Comparison of ENCODE assay signal across 27 mouse cellular contexts in genomic region chr13:58317768-58318167, GRCm38 (mm10). TPM values are rescaled to one million over a fixed set of nuclear protein-coding genes. Genes with fewer than 3 reads are reported as not detected.
DNase-seq lines count a peak whose midpoint lies in the region; ATAC-seq and TF ChIP-seq lines count a peak whose summit lies in the region.
"Had no signal": no experiment of that assay in that cellular context is flagged by ENCODE, and none has a peak within 500 bp of the region (broad histone marks: within the 10 kb centered on the region; RNA-seq: fewer than 3 reads in every experiment).

No protein-coding gene starts in this region.

- TF ChIP-seq CTCF in midbrain, postnatal 0 days (IDR thresholded peaks at IDR 0.05): no peak

- no peak overlapping the region for H3K9ac ChIP-seq in forebrain, embryonic 14.5 days (ENCODE audit: low read length)
- H3K9ac ChIP-seq in forebrain, embryonic 16.5 days (replicated peaks; ENCODE audit: low read depth, low read length): no peak overlapping the region
- no peak overlapping the region for H3K9ac ChIP-seq in midbrain, embryonic 14.5 days (replicated peaks; ENCODE audit: low read length)
- no peak overlapping the region for H3K9ac ChIP-seq in midbrain, postnatal 0 days (replicated peaks; ENCODE audit: low read length, poor library complexity, severe bottlenecking)
- H3K9ac ChIP-seq: embryonic facial prominence, embryonic 12.5 days; embryonic facial prominence, embryonic 15.5 days; forebrain, embryonic 15.5 days; hindbrain, embryonic 13.5 days had no signal

- no peak overlapping the region for H3K27ac ChIP-seq in forebrain, embryonic 14.5 days (ENCODE audit: low read depth, low read length)
- no peak overlapping the region for H3K27ac ChIP-seq in forebrain, embryonic 16.5 days (ENCODE audit: low read length)
- H3K27ac ChIP-seq in midbrain, embryonic 14.5 days (replicated peaks; ENCODE audit: low read depth, low read length): peak overlapping the region; percentile 21; the same call in 1 of the 2 replicates
- H3K27ac ChIP-seq in midbrain, embryonic 10.5 days (replicated peaks): no peak overlapping the region
- H3K27ac ChIP-seq in midbrain, postnatal 0 days (ENCODE audit: low read depth, low read length): peak overlapping the region; percentile 34
- H3K27ac ChIP-seq: embryonic facial prominence, embryonic 12.5 days; embryonic facial prominence, embryonic 15.5 days; forebrain, embryonic 15.5 days; heart, adult 2 months; hindbrain, embryonic 13.5 days had no signal

- no peaks in the 10 kb centered on the region for H3K9me3 ChIP-seq in forebrain, embryonic 14.5 days (replicated peaks; ENCODE audit: control insufficient read depth, low read length)
- no peaks in the 10 kb centered on the region for H3K9me3 ChIP-seq in forebrain, embryonic 16.5 days (ENCODE audit: control insufficient read depth, low read length)
- H3K9me3 ChIP-seq in midbrain, embryonic 14.5 days (ENCODE audit: control insufficient read depth, low read length): no peaks in the 10 kb centered on the region
- no peaks in the 10 kb centered on the region for H3K9me3 ChIP-seq in midbrain, embryonic 10.5 days (replicated peaks)
- no peaks in the 10 kb centered on the region for H3K9me3 ChIP-seq in midbrain, postnatal 0 days (ENCODE audit: low read length)
- H3K9me3 ChIP-seq: embryonic facial prominence, embryonic 12.5 days; embryonic facial prominence, embryonic 15.5 days; forebrain, embryonic 15.5 days; hindbrain, embryonic 13.5 days had no signal

- H3K4me1 ChIP-seq in forebrain, embryonic 14.5 days (ENCODE audit: control insufficient read depth, insufficient read depth, low read length): no peaks in the 10 kb centered on the region
- H3K4me1 ChIP-seq in forebrain, embryonic 16.5 days (replicated peaks; ENCODE audit: control insufficient read depth, insufficient read depth, low read length): no peaks in the 10 kb centered on the region
- no peaks in the 10 kb centered on the region for H3K4me1 ChIP-seq in midbrain, embryonic 14.5 days (ENCODE audit: control insufficient read depth, insufficient read depth, low read length)
- no peaks in the 10 kb centered on the region for H3K4me1 ChIP-seq in midbrain, embryonic 10.5 days
- H3K4me1 ChIP-seq in midbrain, postnatal 0 days (ENCODE audit: insufficient read depth, low read length): no peaks in the 10 kb centered on the region
- H3K4me1 ChIP-seq: embryonic facial prominence, embryonic 12.5 days; embryonic facial prominence, embryonic 15.5 days; forebrain, embryonic 15.5 days; hindbrain, embryonic 13.5 days had no signal

- no peak overlapping the region for H3K4me3 ChIP-seq in forebrain, embryonic 14.5 days (ENCODE audit: low read depth, low read length)
- no peak overlapping the region for H3K4me3 ChIP-seq in forebrain, embryonic 16.5 days (replicated peaks; ENCODE audit: low read length)
- no peak overlapping the region for H3K4me3 ChIP-seq in midbrain, embryonic 14.5 days (replicated peaks; ENCODE audit: low read depth, low read length)
- no peak overlapping the region for H3K4me3 ChIP-seq in midbrain, embryonic 10.5 days
- no peak overlapping the region for H3K4me3 ChIP-seq in midbrain, postnatal 0 days (ENCODE audit: low read depth, low read length)
- H3K4me3 ChIP-seq: embryonic facial prominence, embryonic 12.5 days; embryonic facial prominence, embryonic 15.5 days; forebrain, embryonic 15.5 days; heart, adult 2 months; hindbrain, embryonic 13.5 days had no signal

- peak; percentile 36 for DNase-seq in forebrain, embryonic 14.5 days (ENCODE audit: low spot score)
- peak; percentile 65 for DNase-seq in midbrain, embryonic 14.5 days
- DNase-seq in midbrain, embryonic 10.5 days (ENCODE audit: low spot score): no peak
- peak; percentile 36 for DNase-seq in midbrain, postnatal 0 days (ENCODE audit: low spot score)
- no peak for DNase-seq in testis, postnatal 14 days (ENCODE audit: low spot score)
- DNase-seq: adrenal gland, adult 8-10 months; adrenal gland, postnatal 25 days; cerebellum, adult 11 months; cerebellum, adult 2 months; cerebellum, adult 9-11 months; cerebellum, postnatal 25 days; gastrocnemius, postnatal 10 days; gastrocnemius, postnatal 36 days; heart, adult 2 months had no signal

- 67% methylated on average over 2 of the region's 2 CpGs for WGBS in forebrain, embryonic 14.5 days
- WGBS in forebrain, embryonic 16.5 days: 69% methylated on average over 2 of the region's 2 CpGs
- WGBS in midbrain, embryonic 14.5 days: 27% methylated on average over 2 of the region's 2 CpGs
- 75% methylated on average over 2 of the region's 2 CpGs for WGBS in midbrain, embryonic 10.5 days
- WGBS in midbrain, postnatal 0 days: 20% methylated on average over 2 of the region's 2 CpGs

- no peaks in the 10 kb centered on the region for H3K36me3 ChIP-seq in forebrain, embryonic 14.5 days (ENCODE audit: control insufficient read depth, insufficient read depth, low read length)
- H3K36me3 ChIP-seq in forebrain, embryonic 16.5 days (ENCODE audit: control insufficient read depth, insufficient read depth): no peaks in the 10 kb centered on the region
- no peaks in the 10 kb centered on the region for H3K36me3 ChIP-seq in midbrain, embryonic 14.5 days (ENCODE audit: control insufficient read depth, insufficient read depth, low read length)
- H3K36me3 ChIP-seq in midbrain, embryonic 10.5 days: no peaks in the 10 kb centered on the region
- H3K36me3 ChIP-seq in midbrain, postnatal 0 days (ENCODE audit: insufficient read depth, low read length): no peaks in the 10 kb centered on the region
- H3K36me3 ChIP-seq: embryonic facial prominence, embryonic 12.5 days; embryonic facial prominence, embryonic 15.5 days; forebrain, embryonic 15.5 days; hindbrain, embryonic 13.5 days had no signal

- H3K27me3 ChIP-seq in forebrain, embryonic 14.5 days (replicated peaks; ENCODE audit: control insufficient read depth, insufficient read depth, low read length): no peaks in the 10 kb centered on the region
- H3K27me3 ChIP-seq in forebrain, embryonic 16.5 days (replicated peaks; ENCODE audit: control insufficient read depth, insufficient read depth, low read length): no peaks in the 10 kb centered on the region
- no peaks in the 10 kb centered on the region for H3K27me3 ChIP-seq in midbrain, embryonic 14.5 days (ENCODE audit: control insufficient read depth, insufficient read depth, low read length)
- no peaks in the 10 kb centered on the region for H3K27me3 ChIP-seq in midbrain, embryonic 10.5 days (ENCODE audit: low read depth, poor library complexity, severe bottlenecking)
- H3K27me3 ChIP-seq in midbrain, postnatal 0 days (ENCODE audit: insufficient read depth, low read length): no peaks in the 10 kb centered on the region
- H3K27me3 ChIP-seq: embryonic facial prominence, embryonic 12.5 days; embryonic facial prominence, embryonic 15.5 days; forebrain, embryonic 15.5 days; hindbrain, embryonic 13.5 days had no signal

- no peak for ATAC-seq in forebrain, embryonic 14.5 days
- ATAC-seq in forebrain, embryonic 16.5 days: no peak
- ATAC-seq in midbrain, embryonic 14.5 days (ENCODE audit: low FRiP score, low TSS enrichment): no peak
- ATAC-seq in midbrain, postnatal 0 days (ENCODE audit: low FRiP score): no peak
- ATAC-seq: activated CD4-positive, CD25-positive, alpha-beta regulatory T cell, adult 4 months; forebrain, embryonic 15.5 days; hindbrain, embryonic 16.5 days; inflammation-experienced regulatory T-cells, adult 6 months had no signal

- no peak overlapping the region for H3K4me2 ChIP-seq in forebrain, embryonic 14.5 days (ENCODE audit: low read length)
- no peak overlapping the region for H3K4me2 ChIP-seq in forebrain, embryonic 16.5 days (ENCODE audit: low read length)
- no peak overlapping the region for H3K4me2 ChIP-seq in midbrain, embryonic 14.5 days (ENCODE audit: low read length)
- no peak overlapping the region for H3K4me2 ChIP-seq in midbrain, postnatal 0 days (ENCODE audit: low read depth, low read length, poor library complexity, severe bottlenecking)
- H3K4me2 ChIP-seq: embryonic facial prominence, embryonic 12.5 days; embryonic facial prominence, embryonic 15.5 days; forebrain, embryonic 15.5 days; heart, embryonic 11.5 days; hindbrain, embryonic 13.5 days had no signal

RNA-seq across cellular contexts. Expression of gene Kif27, which starts 41.2 kb away (rescaled TPM):
- polyA plus RNA-seq in forebrain, embryonic 14.5 days (2014; fragmentation: Nextera tagmentation; extraction: Ambion mirVana): 1.2 and 1.3 TPM in 2 replicates
- 0.93 and 1.4 TPM in 2 replicates for polyA plus RNA-seq in forebrain, embryonic 16.5 days (2015; fragmentation: Nextera tagmentation; extraction: Ambion mirVana)
- 1.3 and 2.3 TPM in 2 replicates for polyA plus RNA-seq in midbrain, embryonic 14.5 days (2014; fragmentation: Nextera tagmentation; extraction: Ambion mirVana)
- polyA plus RNA-seq in midbrain, embryonic 10.5 days (2016; fragmentation: Nextera tagmentation; extraction: Ambion mirVana): 0.78 and 0.98 TPM in 2 replicates
- 2.6 and 6.3 TPM in 2 replicates for total RNA-seq in midbrain, postnatal 0 days (2014; rRNA removed)
- 1.5 and 1.8 TPM in 2 replicates for polyA plus RNA-seq in midbrain, postnatal 0 days (2015; fragmentation: Nextera tagmentation; extraction: Ambion mirVana)
- total RNA-seq: common myeloid progenitor, adult 5-6 weeks; gastrocnemius, adult 18-20 months; gastrocnemius, postnatal 36 days; granulocyte monocyte progenitor cell, adult 5-6 weeks; hematopoietic stem cell, adult 5-6 weeks had no signal
- polyA plus RNA-seq: activated CD4-positive, CD25-positive, alpha-beta regulatory T cell, adult 4 months; inflammation-experienced regulatory T-cells, adult 6 months had no signal

RNA-seq across cellular contexts. Expression of gene Gkap1, which starts 42.3 kb away (rescaled TPM):
- 23.3 and 24.2 TPM in 2 replicates for polyA plus RNA-seq in forebrain, embryonic 14.5 days (2014; fragmentation: Nextera tagmentation; extraction: Ambion mirVana)
- polyA plus RNA-seq in forebrain, embryonic 16.5 days (2015; fragmentation: Nextera tagmentation; extraction: Ambion mirVana): 18.7 and 21.3 TPM in 2 replicates
- polyA plus RNA-seq in midbrain, embryonic 14.5 days (2014; fragmentation: Nextera tagmentation; extraction: Ambion mirVana): 25.2 TPM in 2 replicates
- polyA plus RNA-seq in midbrain, embryonic 10.5 days (2016; fragmentation: Nextera tagmentation; extraction: Ambion mirVana): 27.4 and 28.1 TPM in 2 replicates
- 18.1 and 35.4 TPM in 2 replicates for total RNA-seq in midbrain, postnatal 0 days (2014; rRNA removed)
- 32.6 and 40.2 TPM in 2 replicates for polyA plus RNA-seq in midbrain, postnatal 0 days (2015; fragmentation: Nextera tagmentation; extraction: Ambion mirVana)

Comparison
In these comparisons a context has a peak if more than half of its experiments do, and no peak if none do; other contexts are left out.
1. DNase-seq: peak in forebrain, embryonic 14.5 days (single experiment), midbrain, embryonic 14.5 days (single experiment) and midbrain, postnatal 0 days (single experiment); none in midbrain, embryonic 10.5 days (single experiment) and testis, postnatal 14 days (single experiment).
2. H3K27ac ChIP-seq: peak in midbrain, embryonic 14.5 days (single experiment) and midbrain, postnatal 0 days (single experiment); none in forebrain, embryonic 14.5 days (single experiment), forebrain, embryonic 16.5 days (single experiment) and midbrain, embryonic 10.5 days (single experiment).